Mouse (Mus musculus): ENCODE results near the gene Zeb2.

- TF ChIP-seq POLR2A (IDR thresholded peaks at IDR 0.05; ENCODE audit: borderline replicate concordance, extremely low read depth, low read depth, low read length), result no peak
- TF ChIP-seq CTCF (IDR thresholded peaks at IDR 0.05; ENCODE audit: insufficient read depth, low read length), result no peak
Measured at GRCm38 (mm10) chr2:45158785-45159184, 41.6 kb upstream of the Zeb2 start.
